Mouse (Mus musculus): ENCODE data around the gene Ptpn6.

DNA sequence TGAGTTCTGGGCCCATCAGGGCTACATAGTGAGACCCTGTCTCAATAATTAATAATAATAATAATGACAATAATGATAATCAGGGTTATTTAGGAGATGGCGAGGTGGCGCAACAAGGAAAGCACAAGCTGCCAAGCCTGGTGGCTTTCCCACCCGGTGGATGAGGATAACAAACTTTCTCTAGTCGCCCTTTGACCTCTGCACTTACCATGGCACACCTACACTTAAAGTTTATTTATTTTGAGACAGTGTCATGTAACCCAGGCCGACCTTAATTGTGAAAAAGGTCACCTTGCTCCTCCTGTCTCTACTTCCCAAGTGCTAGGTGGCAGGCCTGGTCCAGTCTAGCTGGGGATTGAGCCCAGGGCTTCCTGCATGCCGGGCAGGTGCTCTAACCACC is 39.8 kb downstream of the Ptpn6 start:
- TF ChIP-seq CTCF (IDR thresholded peaks at IDR 0.05; ENCODE audit: borderline replicate concordance, extremely low read depth, insufficient read depth, insufficient read length) (no peak), POLR2A (IDR thresholded peaks at IDR 0.05; ENCODE audit: borderline replicate concordance, extremely low read depth, insufficient read depth, insufficient read length, poor library complexity, severe bottlenecking) (no peak)
